Mouse (Mus musculus) myocyte (in vitro differentiated cells): Measurements from ENCODE around the gene Uba52.

ENCODE experiments used
- CEBPB ChIP-seq: IDR thresholded peaks from 2 replicates; pipeline ENCODE4 v1.6.1; 2011; ENCODE audit warnings: mild to moderate bottlenecking, moderate library complexity; ENCODE audit not compliant: poor library complexity, insufficient read depth, severe bottlenecking
- E2F4 ChIP-seq: IDR thresholded peaks from one replicate; pipeline ENCODE4 v1.6.1; 2011; ENCODE audit warnings: mild to moderate bottlenecking, control low read depth, moderate library complexity; ENCODE audit not compliant: insufficient read depth
- MAX ChIP-seq: IDR thresholded peaks from one replicate; pipeline ENCODE4 v1.6.1; 2011; ENCODE audit warnings: low read depth, mild to moderate bottlenecking, control low read depth
- MYOD1 ChIP-seq, 3 experiments: IDR thresholded peaks; one replicate each; pipeline ENCODE4 v1.6.1; 2011; ENCODE audit warnings: control low read depth in 2 of 3, low read depth in 2 of 3, mild to moderate bottlenecking in 2 of 3, moderate library complexity in 1 of 3; ENCODE audit not compliant: insufficient read length in 2 of 3, control insufficient read depth in 1 of 3
- MYOG ChIP-seq, 3 experiments: IDR thresholded peaks; one replicate each; pipeline ENCODE4 v1.6.1; 2011; ENCODE audit warnings: control low read depth in 2 of 3, low read depth in 2 of 3, mild to moderate bottlenecking in 2 of 3; ENCODE audit not compliant: insufficient read length in 2 of 3, control insufficient read depth in 1 of 3, insufficient read depth in 1 of 3
- POLR2A ChIP-seq: IDR thresholded peaks from one replicate; pipeline ENCODE4 v1.6.1; 2011; ENCODE audit warnings: low read depth, mild to moderate bottlenecking, control low read depth, moderate library complexity; ENCODE audit not compliant: insufficient read length
- POLR2AphosphoS2 ChIP-seq: IDR thresholded peaks from one replicate; pipeline ENCODE4 v1.6.1; 2011; ENCODE audit warnings: low read depth, control low read depth; ENCODE audit not compliant: insufficient read length
- SRF ChIP-seq: IDR thresholded peaks from one replicate; pipeline ENCODE4 v1.6.1; 2011; ENCODE audit warnings: low read depth; ENCODE audit not compliant: control insufficient read depth, insufficient read length
- TCF12 ChIP-seq: IDR thresholded peaks from one replicate; pipeline ENCODE4 v1.6.1; 2011; ENCODE audit warnings: mild to moderate bottlenecking, control low read depth; ENCODE audit not compliant: poor library complexity, insufficient read depth, severe bottlenecking
- USF1 ChIP-seq: IDR thresholded peaks from one replicate; pipeline ENCODE4 v1.6.1; 2011; ENCODE audit warnings: low read depth, mild to moderate bottlenecking, control low read depth, moderate library complexity

- TF ChIP-seq TCF12 (no peak), POLR2A (peak; percentile 28), E2F4 (no peak), MYOD1 (IDR thresholded peaks at IDR 0.05; ENCODE audit: control insufficient read depth in 1 of 3, insufficient read length in 2 of 3, low read depth in 2 of 3) (no peak), USF1 (no peak), MAX (no peak), POLR2AphosphoS2 (peak; percentile 52), MYOG (IDR thresholded peaks at IDR 0.05; ENCODE audit: control insufficient read depth in 1 of 3, insufficient read depth in 1 of 3, insufficient read length in 2 of 3, low read depth in 2 of 3) (peak in 1 of 3 experiments; percentile 9), CEBPB (no peak), SRF (peak; percentile 26)
Observed at GRCm38 (mm10) chr8:70527512-70528181, 17.0 kb upstream of the Uba52 start, which contains the start of the genes Fkbp8 and Kxd1.
